Mouse (Mus musculus): ENCODE measurements at regions not wholly inside any gene's neighbourhood (a gene's known extent, or its start where the extent isn't known, plus 50 kb on each side); places are given as distances from the start of the nearest gene placed in this dataset.

GRCm38 (mm10) chr12:25273631-25274305, 176.8 kb upstream of the Id2 start:
- in situ Hi-C loops (cut with MboI; ENCODE audit: low pct_unique_long_range_greater_than_20kb in 1 of 2, low sequenced_read_pairs in 2 of 2, unreplicated experiment in 1 of 2), result no loop called here

GRCm38 (mm10) chr12:25272752-25273125, 175.8 kb upstream of the Id2 start:
- in situ Hi-C loops (cut with MboI; ENCODE audit: low pct_unique_long_range_greater_than_20kb in 1 of 2, low sequenced_read_pairs in 2 of 2, unreplicated experiment in 1 of 2), result no loop called here

GRCm38 (mm10) chr12:25272114-25272751, 175.3 kb upstream of the Id2 start:
- in situ Hi-C loops (cut with MboI; ENCODE audit: low pct_unique_long_range_greater_than_20kb in 1 of 2, low sequenced_read_pairs in 2 of 2, unreplicated experiment in 1 of 2), result no loop called here

DNA sequence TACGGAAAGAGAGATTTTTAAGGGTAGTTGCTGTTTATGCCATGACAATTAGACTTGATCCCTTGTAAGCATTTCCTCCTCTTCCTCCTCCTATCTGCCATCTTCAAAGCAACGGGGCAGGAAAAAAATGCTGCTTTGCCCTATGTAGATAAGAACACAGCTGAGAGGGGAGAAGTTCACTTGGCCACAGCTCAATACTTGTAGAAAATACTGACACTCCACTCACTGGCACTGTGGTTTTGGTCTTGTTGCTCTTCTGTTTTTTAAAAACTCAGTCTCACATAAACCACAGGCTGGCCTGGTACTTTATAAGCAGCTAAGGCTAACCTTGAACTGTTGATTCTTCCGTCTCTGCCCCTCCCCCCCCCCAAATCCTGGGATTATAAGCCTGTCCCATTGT, 172.9 kb upstream of the Id2 start:
- in situ Hi-C loops (cut with MboI; ENCODE audit: low pct_unique_long_range_greater_than_20kb in 1 of 2, low sequenced_read_pairs in 2 of 2, unreplicated experiment in 1 of 2), result no loop called here

GRCm38 (mm10) chr12:25268871-25269850, 172.2 kb upstream of the Id2 start:
- in situ Hi-C loops (cut with MboI; ENCODE audit: low pct_unique_long_range_greater_than_20kb in 1 of 2, low sequenced_read_pairs in 2 of 2, unreplicated experiment in 1 of 2), result no loop called here

GRCm38 (mm10) chr12:25268323-25268722, 171.4 kb upstream of the Id2 start:
- in situ Hi-C loops (cut with MboI; ENCODE audit: low pct_unique_long_range_greater_than_20kb in 1 of 2, low sequenced_read_pairs in 2 of 2, unreplicated experiment in 1 of 2), result no loop called here

- in situ Hi-C loops (cut with MboI; ENCODE audit: low pct_unique_long_range_greater_than_20kb in 1 of 2, low sequenced_read_pairs in 2 of 2, unreplicated experiment in 1 of 2), result no loop called here
Observed at GRCm38 (mm10) chr12:25267572-25268115, 170.7 kb upstream of the Id2 start.

DNA sequence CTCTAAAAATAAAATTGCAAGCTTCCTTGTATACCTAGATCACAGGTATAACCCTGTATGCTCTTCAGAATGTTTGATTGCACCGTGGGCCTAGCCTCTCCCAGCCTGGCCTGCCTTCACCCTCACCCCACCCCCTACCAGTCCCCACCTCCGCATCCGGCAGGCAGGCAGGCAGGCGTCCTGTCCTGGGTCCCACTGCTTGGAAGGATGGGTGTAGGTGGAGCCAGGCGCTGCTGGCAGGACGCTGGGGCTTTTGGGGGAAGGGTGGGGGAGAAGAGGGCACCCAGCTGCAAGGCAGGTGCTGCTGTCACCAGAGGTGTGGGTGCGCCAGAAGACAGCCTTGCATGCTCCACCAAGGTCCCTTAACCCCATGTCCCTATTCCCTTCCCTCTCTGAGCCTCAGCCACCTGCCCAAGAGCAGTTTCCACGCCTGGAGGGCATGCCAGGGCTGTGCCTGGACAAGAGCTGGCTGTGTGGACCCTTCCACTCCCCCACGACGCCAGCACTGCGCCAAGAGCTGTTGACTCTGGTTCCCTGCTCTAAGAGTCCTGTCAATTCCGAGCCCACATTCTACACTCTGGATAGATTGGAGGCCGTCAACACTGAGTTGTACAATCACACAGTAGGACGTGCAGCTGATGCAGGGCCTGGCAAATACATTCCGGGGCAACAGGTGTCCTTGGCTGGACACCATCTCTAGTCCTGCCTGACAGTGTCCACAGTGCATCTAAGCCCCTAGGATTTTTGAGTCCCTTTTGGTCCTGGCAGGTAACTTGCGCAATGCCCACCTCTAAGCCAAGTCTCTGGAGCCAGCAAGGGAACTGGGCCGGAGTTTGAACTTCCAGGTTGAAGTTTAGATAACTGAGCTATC, 170.0 kb upstream of the Id2 start:
- in situ Hi-C loops (cut with MboI; ENCODE audit: low pct_unique_long_range_greater_than_20kb in 1 of 2, low sequenced_read_pairs in 2 of 2, unreplicated experiment in 1 of 2), result no loop called here

GRCm38 (mm10) chr12:25265560-25266525, 168.9 kb upstream of the Id2 start:
- in situ Hi-C loops (cut with MboI; ENCODE audit: low pct_unique_long_range_greater_than_20kb in 1 of 2, low sequenced_read_pairs in 2 of 2, unreplicated experiment in 1 of 2), result no loop called here

DNA sequence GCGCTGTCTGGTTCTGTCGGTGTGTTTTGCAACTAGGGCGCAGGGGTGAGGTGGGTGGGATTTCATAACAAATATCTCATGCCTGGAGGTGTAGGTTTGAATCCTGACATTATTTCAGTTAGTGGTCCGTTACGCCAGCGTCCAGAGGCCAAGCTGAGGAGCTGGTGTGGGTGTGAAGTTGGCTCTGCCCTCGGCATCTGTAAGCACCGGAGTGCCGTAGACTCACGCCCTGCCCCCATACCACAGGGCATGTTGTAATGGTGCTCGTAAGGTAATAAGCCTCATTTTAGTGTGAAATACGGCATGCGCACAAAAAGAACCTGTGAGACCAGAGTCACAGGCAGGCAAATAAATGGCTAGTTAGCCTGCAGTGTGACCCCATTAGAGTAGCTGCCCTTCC, 168.1 kb upstream of the Id2 start:
- in situ Hi-C loops (cut with MboI; ENCODE audit: low pct_unique_long_range_greater_than_20kb in 1 of 2, low sequenced_read_pairs in 2 of 2, unreplicated experiment in 1 of 2), result no loop called here

DNA sequence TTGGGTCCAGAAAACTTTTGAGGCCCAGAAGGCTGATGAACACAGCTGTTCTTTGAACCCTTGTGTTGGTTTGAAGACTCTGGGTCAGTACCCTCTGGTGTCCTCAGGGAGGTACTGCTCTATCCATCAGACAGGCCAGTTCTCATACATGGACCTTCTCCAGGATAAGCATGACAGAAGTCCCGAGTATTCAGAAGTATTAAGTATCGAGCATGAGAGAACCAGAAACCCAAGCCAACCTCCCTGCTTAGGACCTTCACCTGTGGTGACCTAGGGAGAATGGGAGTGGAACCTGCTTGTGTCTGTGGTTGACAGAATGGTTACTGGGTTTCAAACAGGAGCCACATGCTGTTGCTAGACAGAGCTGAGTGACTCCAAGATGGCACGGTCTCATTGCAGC, 167.5 kb upstream of the Id2 start:
- in situ Hi-C loops (cut with MboI; ENCODE audit: low pct_unique_long_range_greater_than_20kb in 1 of 2, low sequenced_read_pairs in 2 of 2, unreplicated experiment in 1 of 2), result no loop called here

GRCm38 (mm10) chr12:25262461-25262860, 165.5 kb upstream of the Id2 start:
- in situ Hi-C loops (cut with MboI; ENCODE audit: low pct_unique_long_range_greater_than_20kb in 1 of 2, low sequenced_read_pairs in 2 of 2, unreplicated experiment in 1 of 2), result no loop called here

- in situ Hi-C loops (cut with MboI; ENCODE audit: low pct_unique_long_range_greater_than_20kb in 1 of 2, low sequenced_read_pairs in 2 of 2, unreplicated experiment in 1 of 2), result no loop called here
Observed at GRCm38 (mm10) chr12:25259123-25259522, 162.2 kb upstream of the Id2 start.

- in situ Hi-C loops (cut with MboI; ENCODE audit: low pct_unique_long_range_greater_than_20kb in 1 of 2, low sequenced_read_pairs in 2 of 2, unreplicated experiment in 1 of 2), result no loop called here
Observed at GRCm38 (mm10) chr12:25256268-25256667, 159.3 kb upstream of the Id2 start.

GRCm38 (mm10) chr12:25254716-25255115, 157.8 kb upstream of the Id2 start:
- in situ Hi-C loops (cut with MboI; ENCODE audit: low pct_unique_long_range_greater_than_20kb in 1 of 2, low sequenced_read_pairs in 2 of 2, unreplicated experiment in 1 of 2), result no loop called here

GRCm38 (mm10) chr12:25252776-25253510, 156.0 kb upstream of the Id2 start:
- in situ Hi-C loops (cut with MboI; ENCODE audit: low pct_unique_long_range_greater_than_20kb in 1 of 2, low sequenced_read_pairs in 2 of 2, unreplicated experiment in 1 of 2), result no loop called here
